Mouse (Mus musculus): ENCODE results near the gene Dupd1.

The Dupd1 gene

DNA sequence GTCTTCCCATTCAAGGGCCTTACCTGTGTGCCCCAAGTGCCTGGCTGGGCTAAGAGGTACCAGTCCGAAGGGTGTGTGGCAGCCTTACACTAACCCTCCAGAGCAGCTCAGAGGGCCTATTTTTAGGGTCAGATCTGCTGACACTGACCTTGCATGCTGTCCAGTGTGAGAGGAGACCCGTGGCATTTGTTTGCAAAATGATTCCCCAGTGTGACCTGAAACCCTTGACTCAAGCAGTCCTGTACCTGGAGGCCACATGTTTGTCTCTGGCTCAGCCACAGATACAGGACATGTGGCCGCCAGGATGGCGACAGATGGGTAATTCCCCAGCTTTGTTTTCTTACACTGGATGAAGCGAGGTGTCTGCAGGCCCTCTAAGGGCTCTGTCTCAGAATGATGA, at the start of gene Dupd1:
Gene Dupd1, minus strand, starts transcription at position 91 of the 400 bp plus-strand sequence.
- no peak for DNase-seq (ENCODE audit: low read depth, low spot score)

DNA sequence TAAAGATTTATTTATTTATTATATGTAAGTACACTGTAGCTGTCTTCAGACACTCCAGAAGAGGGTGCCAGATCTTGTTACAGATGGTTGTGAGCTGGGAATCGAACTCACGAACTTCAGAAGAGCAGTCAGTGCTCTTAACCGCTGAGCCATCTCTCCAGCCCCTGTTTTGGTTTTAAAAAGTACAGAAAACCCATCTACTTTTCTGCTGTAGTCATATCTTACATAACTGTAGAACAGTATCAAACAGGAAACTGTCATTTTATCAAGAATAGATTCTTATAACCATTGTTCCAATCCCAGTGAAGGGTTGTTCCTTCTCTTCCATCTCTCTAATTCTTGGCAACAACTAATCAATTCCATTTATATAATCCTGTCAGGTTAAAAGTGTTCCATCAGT, 49.4 kb upstream of the Dupd1 start:
- no peak for DNase-seq (ENCODE audit: low read depth, low spot score)

DNA sequence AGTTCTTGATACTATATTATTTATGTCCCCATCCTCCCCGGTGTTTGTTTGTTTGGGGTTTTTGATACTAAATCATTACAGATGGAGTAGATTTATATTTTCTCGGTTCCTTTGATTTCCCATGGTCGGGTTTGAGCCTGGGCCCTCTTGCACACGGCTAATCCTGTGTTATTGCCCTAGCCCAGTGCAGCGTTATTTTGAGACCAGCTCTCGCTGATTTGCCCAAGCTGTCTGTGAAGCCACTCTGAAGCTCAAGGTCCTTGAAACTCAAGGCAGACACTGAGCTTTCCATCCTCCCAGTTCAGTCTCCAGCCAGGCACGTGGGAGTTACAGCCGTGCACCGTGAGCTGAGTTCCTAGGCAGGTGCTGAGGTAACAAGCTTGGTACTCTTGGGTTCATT, 47.2 kb upstream of the Dupd1 start:
- DNase-seq (ENCODE audit: low read depth, low spot score): no peak

DNA sequence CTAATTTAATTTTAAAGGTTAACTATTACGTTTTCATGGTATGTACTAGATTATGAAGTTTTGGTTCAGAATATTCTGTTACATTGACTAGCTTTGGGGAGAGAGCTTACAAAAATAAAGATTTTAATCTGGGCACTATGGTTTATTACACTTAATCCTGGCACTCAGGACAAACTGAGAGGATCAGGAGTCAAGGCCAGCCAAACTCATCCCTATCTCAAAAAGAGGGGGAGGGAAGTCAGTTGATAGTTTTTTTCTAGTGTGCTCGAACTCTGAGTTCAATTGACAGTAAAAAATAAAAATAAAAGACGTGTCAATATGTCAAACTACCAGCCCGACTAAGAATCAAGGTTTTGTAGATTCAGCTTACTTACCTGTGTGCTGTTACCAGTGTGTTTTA, 39.0 kb upstream of the Dupd1 start:
- DNase-seq (ENCODE audit: low read depth, low spot score): no peak

DNA sequence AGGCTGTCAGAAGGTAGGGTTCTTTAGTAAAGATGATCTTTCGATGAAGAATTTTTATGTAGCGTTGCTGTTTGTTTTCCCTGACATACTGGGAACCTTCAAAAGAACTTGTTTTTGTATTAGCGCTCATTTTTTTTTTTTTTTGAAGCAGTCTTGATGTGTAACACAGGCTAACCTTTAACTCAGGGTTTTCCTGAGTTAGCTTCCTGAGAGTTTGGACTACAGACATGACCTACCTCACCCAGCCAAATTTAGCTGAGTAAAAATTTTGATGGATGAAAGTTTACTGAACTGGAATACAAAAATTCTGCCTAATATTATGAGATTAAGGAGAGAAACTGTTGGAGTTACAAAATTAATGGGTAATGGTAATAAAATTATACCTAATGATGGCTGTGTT, 38.0 kb upstream of the Dupd1 start:
- no peak for DNase-seq (ENCODE audit: low read depth, low spot score)

DNA sequence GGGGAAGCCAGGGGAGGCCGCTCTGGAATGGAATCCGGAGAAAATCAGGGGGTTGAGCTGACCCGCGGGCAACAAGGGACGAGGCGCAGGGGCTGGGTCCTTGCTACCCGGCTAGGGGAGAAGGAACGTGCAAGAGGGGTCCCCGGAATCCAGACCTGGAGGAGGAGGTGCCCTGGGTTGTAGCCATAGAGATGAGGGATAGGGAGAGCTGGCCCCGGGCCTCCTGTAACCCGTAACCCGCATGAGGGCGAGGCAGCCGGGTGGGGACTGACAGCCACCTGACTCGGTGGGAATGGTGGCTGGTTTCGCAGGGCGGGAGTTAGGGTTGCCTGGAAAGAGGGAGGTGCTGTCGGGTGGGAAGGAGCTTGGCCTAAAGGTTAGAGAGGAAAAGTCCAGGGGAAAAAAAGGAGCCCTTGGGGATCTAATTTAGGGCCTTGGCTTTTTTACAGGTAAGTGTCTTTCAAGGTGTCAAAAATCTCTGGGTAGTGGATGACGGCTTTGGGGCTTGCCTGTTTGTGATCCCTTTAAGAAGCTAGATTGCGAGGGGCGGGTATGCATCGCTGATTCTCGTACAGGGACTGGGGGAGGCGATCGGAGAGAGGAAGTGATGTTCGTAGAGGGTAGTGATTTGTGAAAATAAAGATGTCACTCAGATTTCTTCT, 36.6 kb upstream of the Dupd1 start, which contains the start of gene Dusp13:
Gene Dusp13, minus strand, starts transcription at position 301 of the 662 bp plus-strand sequence.
- DNase-seq (ENCODE audit: low read depth, low spot score): no peak

DNA sequence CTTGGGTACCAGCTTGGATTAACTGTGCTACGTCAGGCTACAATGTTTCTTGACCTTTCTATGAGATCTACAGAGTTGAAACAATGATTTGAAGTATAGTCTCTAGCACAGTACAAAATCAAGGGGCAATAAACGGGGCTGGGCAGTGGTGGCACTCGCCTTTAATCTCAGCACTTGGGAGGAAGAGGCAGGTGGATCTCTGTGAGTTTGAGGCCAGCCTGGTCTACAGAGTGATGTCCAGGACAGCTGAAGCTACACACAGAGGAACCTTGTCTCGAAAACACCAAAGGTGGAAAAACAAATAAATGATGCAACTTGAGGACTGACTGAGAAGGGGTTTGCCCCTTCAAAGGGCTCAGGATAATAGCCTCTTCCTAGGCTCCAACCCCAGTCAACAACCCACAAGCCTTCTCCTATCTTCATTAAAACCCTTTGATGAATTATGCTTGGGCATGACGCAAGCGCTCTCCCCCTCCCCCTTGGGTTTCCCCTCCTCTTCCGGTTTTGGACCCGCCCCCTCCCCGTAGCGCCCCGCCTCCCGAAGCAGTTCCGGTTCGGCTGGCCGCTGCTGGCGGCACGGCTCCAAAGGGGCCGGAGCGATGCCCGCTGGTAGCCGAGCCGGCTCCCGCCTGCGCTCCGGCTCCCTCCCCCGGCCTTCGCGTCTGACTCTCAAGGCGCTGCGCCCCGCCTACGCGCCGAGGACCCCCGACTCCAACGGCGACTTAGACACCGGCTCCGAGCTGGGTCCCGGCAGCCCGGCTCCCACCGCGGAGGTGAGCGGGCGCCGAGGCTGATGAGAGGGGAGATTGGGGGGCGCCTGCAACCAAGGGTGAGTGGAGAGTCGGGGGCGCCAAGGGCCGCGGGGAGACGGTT, 35.9 kb upstream of the Dupd1 start, which contains the start of gene Samd8:
Gene Samd8, plus strand, starts transcription at position 524 of the 873 bp plus-strand sequence.
- peak; percentile 82 for DNase-seq (ENCODE audit: low read depth, low spot score)

DNA sequence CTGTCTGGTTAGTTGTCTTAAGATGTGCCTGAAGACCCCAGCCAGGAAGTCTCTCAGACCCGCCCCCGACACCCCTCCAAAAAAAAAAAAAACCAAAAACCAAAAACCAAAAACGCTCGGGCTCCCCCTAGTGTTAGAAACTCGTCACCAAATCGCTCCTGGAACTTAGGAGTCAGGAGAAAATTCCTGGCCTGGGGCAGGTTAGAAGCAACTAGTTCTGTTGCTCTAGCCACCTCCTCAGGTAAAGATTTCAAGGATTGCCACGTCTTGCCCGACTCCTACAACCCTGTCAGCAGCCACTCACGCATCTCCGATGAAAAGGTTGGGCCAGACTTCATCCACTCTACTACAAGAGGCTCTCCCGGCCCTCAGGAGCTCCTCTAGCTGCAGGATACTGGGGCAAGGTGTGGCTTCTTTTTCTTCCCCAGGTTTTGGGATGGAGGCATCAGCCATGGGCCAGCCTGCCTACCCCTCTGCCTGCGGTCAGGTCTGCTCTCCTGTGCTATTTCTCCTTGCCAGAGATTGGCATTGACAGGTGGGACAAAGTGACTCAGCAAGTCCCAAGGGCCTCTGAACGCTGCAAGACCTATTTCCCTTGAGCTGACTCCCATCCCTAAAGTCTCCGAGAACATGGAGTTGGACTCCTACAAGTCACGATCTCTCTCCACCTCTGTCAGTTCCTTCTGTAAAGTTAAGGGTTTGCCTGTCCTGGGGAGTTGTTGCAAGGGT, 33.9 kb upstream of the Dupd1 start:
- DNase-seq (ENCODE audit: low read depth, low spot score): peak; percentile 55

DNA sequence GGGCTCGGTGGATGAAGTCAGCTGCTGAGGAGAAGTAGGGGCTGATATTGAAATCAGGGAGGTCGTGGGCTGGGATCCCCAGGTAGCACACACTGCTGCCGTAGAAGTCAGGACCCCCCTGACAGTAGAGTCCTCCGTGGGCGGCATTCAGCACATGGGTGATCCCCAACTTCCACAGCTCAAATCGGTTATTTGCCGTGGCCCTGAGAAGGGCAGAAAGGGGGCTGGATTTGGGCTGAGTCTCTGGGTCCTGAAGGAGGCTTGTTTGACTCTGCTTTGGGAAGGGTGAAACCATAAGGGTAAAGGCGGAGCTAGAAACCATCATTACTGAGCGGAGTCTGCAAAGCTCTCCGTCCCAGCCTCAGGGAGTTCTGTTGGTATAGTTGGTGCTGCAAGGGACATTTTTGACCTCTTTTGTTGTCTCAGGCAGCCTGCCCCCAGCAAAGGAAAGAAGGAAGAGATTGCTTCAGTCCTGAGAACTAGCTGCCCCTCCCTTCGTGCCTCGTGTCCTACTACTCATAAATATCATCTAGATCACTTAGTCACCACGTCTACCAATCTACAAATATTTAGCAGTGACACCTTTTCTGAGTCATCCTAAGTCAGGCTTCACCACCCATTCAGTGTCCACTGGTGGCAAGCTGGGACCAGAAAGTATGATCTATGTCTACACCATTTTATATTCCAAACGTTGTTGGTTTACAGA, 33.2 kb upstream of the Dupd1 start:
- DNase-seq (ENCODE audit: low read depth, low spot score): no peak

DNA sequence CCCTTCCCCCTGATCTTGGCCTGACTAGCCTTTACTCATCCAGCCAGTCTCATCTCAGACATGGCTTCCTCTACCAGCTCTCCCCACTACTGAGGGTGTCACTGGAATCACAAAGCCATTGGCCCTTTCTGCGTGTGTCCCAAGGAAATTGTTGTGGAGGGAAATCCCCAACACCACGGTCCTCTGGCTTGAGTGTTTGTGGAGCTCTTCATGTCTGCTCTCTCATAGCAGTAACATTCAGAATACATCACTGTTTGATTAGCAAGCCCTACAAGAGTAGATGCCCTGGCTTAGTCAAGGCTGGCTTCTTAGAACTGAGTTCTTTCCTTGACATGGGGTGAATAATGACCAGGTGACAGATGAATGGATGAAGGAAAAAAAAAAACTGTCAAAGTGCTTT, 32.5 kb upstream of the Dupd1 start:
- no peak for DNase-seq (ENCODE audit: low read depth, low spot score)

DNA sequence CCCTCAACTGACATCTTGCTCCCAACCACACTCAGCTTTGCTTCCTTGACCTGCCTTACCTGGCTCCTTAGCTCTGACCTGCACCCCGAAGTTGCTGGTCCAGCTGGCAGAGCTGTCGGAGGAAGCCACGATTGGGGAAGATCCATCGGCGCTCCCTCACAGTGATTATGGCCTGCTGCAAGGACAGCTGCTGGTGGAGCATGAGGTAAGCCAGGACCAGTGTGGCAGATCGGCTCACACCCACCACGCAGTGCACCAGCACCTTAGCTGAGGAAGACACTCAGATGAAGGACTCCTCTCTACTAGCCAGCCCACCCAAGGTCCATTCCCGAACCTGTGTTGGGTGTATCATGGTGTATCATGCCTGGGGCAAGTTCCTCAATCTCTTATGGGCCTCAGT, 31.9 kb upstream of the Dupd1 start:
- no peak for DNase-seq (ENCODE audit: low read depth, low spot score)

DNA sequence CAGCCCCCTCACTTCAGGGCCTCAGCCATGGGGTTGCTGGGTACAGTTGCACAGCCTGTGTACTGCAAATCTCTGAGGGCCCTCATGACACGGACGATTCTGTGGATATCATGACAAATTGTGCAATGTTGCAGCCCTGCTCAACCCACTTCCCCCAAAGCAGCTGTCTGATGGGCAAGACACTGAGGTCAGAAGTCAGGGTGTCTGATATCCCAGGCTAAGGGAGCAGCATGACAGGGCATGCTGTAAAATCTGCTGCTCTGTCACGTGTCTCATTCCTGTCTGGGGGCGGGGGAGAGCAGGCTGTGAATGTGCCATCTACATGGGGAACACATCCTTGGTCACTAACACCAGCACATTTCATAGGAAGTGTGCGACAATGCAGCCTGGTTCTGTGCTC, 30.8 kb upstream of the Dupd1 start:
- DNase-seq (ENCODE audit: low read depth, low spot score): no peak

DNA sequence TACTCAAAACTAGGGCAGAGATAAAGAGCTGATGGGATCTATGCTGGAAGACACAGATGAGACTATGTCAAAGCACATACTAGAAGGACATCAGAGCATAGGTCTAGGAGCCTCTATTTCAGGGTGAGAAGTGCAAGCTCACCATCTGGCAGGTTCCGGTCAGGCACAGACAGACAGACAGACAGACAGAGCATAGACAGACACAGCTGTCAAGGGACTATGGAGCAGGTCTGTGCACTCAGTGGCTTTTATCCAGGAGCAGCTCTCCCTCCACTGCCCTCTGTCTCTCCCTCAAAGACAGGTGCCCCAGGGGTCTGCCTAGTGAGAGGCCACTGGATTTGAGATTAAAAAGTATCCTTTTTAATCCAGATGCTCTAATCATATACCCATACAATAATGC, 29.8 kb upstream of the Dupd1 start:
- DNase-seq (ENCODE audit: low read depth, low spot score): no peak

DNA sequence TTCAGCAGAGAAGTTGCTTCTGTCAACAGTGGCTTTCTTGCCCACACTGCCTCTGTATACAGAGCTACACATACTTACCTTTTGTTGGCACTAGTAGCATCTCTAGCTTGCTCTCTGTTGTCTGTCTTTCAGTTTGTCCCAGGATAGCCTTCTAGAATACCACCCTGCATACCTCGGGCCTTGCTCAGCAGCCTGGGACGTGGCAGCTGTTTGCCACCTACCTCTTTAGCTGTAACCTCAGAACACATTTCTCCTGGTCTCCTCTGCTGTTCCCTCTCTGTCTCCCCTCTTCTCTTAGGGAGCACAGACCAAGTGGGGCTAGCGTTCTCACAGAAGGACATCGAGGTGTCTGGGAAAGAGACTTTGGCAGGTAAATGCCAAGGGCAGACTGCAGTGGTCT, 28.1 kb upstream of the Dupd1 start:
- DNase-seq (ENCODE audit: low read depth, low spot score): no peak

DNA sequence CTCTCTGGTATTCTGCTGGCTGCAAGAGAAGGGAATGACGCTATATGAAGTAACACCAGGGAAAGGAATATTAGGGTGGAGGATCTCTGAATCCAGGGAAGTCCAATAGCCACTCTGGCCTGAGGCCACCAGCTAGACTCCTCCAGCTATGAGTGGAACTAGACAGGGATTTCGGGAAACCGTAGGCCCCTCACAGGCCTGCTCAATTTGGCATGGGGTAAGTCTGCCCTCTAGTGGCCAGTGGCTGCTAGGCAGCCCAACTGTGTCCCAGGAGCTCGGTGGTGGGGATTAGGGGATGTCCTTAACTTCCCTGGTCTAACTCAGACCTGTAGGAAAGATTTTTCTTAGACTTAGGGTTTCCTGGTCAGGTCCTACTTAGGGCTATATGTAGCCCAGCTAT, 27.4 kb upstream of the Dupd1 start:
- peak; percentile 88 for DNase-seq (ENCODE audit: low read depth, low spot score)

DNA sequence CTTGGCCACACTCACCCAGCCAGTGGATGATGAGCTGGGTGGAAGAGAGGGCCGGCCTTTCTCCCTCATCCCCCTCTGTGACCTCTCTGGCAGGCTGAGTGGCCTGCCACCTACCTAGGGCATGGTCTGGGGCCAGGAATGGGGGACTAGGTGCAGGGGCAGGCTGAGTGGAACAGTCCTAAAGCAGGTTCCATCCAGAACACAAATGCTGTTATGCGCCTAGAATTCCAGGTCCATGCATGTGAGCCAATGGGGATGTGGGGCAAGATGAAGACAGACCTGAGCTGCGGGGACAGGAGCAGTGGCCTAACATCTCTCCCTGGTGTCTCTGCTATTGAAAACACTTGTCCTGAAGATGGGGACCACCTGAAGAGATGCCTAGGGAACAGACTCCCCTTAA, 26.9 kb upstream of the Dupd1 start:
- no peak for DNase-seq (ENCODE audit: low read depth, low spot score)

DNA sequence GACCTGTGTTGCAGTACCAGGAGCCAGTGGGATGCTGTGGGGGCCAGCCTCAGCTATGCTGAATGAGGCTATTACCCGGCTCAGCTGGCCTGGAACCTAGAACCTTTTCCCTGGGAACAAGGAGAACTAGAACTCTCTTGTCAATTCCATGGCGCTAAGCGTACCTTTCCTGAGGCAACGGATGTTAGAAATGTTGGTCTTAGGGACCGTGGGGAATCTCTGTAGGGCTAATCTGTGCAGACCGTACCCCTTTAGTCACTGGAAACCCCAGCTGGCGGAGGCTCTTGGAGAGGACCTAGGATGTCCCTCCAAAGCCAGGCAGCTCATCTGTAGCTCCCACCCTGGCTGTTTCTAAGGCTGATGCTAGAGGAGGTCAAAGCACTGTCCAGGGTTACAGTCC, 26.0 kb upstream of the Dupd1 start:
- DNase-seq (ENCODE audit: low read depth, low spot score): no peak

DNA sequence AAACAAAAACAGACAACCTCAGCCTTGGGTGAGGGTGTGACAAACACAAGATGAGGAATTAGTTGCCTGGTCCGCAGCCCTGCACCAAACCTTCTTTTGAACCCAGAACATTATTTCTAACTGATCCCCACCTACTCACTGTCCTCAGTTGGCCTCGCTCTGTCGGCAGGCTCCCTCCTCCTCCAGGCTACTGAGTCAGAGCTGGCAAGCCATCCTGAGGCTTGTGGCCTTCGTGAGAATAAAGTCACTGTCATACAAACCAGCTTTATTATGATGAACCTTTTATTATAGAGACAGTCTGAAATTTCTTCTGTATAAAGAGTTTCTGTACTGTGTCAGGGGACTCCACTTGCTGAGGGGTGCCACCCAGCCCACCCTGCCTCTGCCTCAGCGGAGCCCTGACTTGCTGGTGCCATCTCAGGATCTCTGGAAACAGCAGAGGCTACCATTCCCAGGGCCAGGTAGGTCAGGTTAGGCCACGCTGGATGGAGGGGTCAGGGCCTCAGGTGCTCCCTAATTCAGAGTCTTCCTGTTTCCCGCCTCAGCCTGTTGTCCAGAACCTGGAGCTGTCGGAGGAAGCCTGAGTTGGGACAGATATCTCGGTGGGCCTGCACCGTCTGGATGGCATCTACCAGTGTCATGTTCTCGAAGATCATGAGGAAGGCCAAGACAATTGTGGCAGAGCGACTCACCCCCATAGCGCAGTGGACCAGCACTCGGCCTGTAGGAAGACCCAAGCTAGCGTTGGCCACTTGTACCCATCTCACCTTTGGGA, 18.9 kb upstream of the Dupd1 start:
- DNase-seq (ENCODE audit: low read depth, low spot score): no peak

DNA sequence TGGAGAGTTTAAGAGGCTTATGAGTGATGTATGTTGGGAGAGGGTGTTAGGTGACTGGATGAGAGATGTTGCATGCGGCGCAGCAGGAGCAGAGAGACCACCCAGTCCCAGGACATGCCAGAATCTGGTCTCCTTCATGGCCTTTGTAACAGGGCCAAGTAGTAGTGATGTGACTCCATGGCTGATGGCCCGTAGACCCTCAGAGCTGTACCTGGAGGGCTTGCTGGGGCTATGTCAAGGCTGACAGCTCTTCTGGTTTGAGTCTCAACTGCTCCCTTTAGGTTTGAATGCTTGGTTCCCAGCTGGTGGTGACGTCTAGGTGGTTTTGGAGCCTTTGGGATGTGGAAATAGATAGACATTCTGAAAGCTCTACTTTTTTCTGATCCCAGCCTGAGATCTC, 15.6 kb upstream of the Dupd1 start:
- DNase-seq (ENCODE audit: low read depth, low spot score): no peak

DNA sequence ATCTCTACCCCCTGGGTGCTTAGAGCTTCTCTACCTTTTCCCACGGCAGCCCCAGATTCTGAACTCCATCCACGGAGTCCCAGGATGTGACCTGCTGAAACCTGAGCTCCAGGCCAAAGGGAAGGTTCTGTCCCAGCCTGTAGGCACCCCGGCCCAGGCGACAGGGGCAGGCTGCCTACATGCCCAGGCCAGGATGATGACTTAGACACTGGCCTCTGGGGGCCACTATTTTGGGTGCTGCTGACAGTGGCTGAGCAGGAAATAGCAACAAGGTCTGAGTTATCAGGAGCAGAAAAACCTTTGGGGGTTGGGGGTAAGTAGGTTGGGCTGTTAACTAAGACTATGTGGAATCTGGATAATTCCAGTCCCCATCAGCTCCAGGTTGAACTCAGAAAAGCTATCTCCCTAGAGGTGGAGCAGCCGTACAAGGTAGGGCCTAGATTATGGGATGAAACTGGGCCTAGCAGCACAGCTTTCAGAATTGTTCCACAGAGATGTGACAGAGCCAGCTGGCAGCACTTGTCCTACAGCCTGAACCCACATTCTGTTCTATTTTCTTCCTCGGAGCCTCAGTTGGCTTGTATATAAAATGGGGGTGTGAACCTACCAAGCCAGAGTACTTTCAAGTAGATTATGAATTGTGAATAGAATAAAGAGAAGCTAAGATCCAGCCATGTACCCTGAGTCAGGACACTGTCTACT, 14.8 kb upstream of the Dupd1 start:
- no peak for DNase-seq (ENCODE audit: low read depth, low spot score)

All from forelimb bud, embryonic 11.5 days (tissue).